Mouse (Mus musculus) frontal cortex, postnatal 14 days (tissue): Measurements from ENCODE around the gene Nhlh2.

Experiments used
- DNase-seq, 2 experiments: peaks; one replicate each; pipeline ENCODE4 v3.0.0; 2022; ENCODE audit warnings: low spot score in 2 of 2

Gene Nhlh2

GRCm38 (mm10) chr3:102024981-102025451 is 15.1 kb downstream of the Nhlh2 start:
- no peak for DNase-seq

DNA sequence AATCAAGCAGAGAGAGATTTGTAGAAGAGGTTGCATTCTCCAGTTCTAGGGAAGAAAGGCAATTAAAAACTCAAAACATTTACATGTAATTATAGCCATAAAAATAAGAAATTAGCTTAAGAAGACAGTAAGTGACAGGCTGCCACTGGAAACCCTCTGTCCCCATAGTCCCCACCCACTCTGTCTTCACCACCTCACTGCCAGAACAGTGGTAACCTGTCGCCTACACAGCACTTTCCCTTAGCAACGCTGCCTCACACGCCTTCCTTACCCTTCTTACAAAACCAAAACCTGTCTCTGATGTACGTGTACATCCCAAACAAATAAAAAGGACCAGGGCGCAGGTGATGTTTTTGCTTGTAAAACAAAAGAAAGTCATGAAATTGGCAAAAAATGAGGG is 15.8 kb downstream of the Nhlh2 start:
- DNase-seq = no peak

DNA sequence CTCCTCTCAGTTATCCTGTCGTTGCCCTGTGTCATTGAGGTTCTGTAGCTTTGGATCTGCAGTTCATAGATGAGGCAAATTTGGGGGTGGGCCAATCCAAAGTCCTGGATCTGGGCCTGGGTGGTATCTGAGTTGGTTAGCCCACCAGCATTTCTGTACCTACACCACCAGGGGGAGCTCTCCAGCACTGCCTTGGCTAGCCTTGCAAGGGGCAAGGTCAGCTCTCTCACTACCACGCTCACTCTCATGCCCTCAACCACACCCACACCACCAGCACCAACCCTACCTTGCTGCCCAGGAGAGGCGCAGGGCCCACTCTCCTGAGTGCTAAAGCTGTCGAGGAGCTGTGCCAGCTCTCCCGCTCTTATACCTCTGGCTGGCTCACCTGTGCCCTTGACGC is 18.0 kb downstream of the Nhlh2 start:
- no peak for DNase-seq

GRCm38 (mm10) chr3:102037806-102038205 is 27.9 kb downstream of the Nhlh2 start:
- no peak for DNase-seq

- no peak for DNase-seq
Measured at GRCm38 (mm10) chr3:102038608-102039007, 28.7 kb downstream of the Nhlh2 start.

GRCm38 (mm10) chr3:102041632-102042031 is 31.8 kb downstream of the Nhlh2 start:
- DNase-seq = no peak

- no peak for DNase-seq
Measured at GRCm38 (mm10) chr3:102045071-102045470, 35.2 kb downstream of the Nhlh2 start.

DNA sequence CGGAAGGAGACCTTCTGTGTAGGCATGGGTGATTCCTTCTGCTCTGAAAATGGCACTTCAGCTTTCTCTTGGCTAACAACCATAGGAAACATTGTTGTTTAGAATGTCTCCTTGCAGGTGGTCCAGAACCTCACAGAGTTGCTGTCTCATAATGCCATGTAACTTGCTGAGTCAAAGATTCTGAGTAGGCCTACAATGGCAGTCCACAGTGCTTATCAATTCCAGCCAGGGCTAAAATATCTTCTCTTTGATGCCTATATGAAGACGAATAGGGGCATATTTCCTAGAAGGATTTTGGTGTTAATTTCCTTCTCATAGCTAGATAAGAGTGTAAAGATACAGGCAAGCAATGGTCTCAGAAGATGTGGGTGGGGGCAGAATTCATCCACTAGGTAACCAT is 37.7 kb downstream of the Nhlh2 start:
- DNase-seq = no peak

- DNase-seq = no peak
Measured at GRCm38 (mm10) chr3:102049207-102050104, 39.6 kb downstream of the Nhlh2 start.

DNA sequence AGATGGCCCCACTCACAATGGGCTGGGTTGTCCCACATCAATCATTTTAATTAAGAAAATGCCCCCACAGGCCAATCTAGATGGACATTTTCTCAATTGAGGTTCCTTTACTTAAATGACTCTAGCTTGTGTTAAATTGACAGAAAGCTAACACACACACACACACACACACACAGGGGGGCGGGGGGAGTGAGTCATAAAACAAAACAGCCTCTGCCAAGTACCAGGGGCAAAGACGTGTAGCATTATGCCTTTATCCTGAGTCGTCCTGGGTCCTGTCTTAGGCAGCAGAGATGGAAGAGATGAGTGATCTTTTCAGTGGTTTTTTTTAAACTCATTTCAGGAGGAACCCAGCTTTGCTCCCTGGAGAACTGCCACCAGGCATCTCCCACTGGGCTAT is 42.2 kb downstream of the Nhlh2 start:
- DNase-seq = no peak

GRCm38 (mm10) chr3:102053293-102053692 is 43.4 kb downstream of the Nhlh2 start:
- DNase-seq = no peak

GRCm38 (mm10) chr3:102055878-102056277 is 46.0 kb downstream of the Nhlh2 start:
- no peak for DNase-seq

DNA sequence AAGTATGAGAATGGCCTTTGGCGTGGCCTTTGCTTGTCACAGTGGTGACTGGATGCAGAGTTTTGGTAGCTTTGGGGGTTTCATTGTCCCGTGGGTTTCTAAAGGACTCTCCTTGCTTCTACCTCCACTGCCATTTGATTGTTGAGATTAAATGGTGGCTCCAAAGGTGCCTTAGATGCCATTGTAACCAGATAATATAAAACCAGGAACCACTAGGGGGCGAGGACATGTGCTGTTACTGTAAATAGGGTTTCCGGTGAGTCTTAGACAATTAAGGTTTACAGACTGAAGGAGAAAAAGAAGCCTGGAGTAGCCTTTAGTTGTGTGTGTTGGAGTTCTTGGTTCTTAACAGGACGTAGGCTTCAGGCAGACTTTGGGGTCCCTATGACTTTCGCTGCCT is 50.2 kb downstream of the Nhlh2 start:
- no peak for DNase-seq

DNA sequence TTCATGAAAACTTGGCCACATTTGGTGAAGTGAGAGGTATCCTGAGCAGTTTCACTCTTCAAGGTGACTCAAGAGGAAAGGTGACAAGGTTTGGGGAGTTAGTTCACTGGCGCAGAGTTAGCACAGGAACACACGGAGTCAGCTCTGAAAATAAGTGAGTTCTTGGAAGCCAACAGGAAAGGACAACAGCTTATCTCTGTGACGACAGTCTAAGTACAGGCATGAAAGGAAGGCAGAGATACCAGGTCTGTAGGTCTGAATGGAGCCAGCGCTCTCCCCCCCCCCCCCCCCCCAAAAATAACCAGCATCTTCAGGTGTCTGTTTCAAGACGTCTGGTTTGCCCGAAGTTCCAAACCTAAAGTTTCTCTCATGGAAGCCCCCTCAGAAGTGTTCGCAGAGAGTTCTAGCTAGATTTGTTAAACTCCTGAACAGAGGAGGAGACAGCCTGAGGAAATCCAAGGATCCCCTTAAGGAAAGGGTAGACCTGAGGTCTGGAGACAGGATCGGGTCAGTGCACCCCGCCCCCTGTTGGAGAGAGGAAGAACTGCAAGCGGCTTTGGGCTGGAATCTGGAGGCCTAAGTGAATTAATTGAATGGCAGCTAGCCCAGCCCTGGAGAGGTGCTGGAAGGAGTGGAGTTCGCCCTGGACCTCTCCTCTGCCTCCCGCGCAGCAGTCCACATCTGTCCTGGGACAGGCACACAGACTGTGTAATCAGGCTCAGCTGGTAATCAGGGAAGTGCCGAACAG is 52.2 kb downstream of the Nhlh2 start:
- DNase-seq = peak; percentile 11 to 19

GRCm38 (mm10) chr3:102062671-102063010 is 52.8 kb downstream of the Nhlh2 start:
- DNase-seq = no peak

GRCm38 (mm10) chr3:102063273-102064120 is 53.6 kb downstream of the Nhlh2 start:
- DNase-seq = no peak

- no peak for DNase-seq
Measured at GRCm38 (mm10) chr3:102064566-102064965, 54.7 kb downstream of the Nhlh2 start.
